Mouse (Mus musculus): ENCODE results near the gene Cntnap5a.

DNA sequence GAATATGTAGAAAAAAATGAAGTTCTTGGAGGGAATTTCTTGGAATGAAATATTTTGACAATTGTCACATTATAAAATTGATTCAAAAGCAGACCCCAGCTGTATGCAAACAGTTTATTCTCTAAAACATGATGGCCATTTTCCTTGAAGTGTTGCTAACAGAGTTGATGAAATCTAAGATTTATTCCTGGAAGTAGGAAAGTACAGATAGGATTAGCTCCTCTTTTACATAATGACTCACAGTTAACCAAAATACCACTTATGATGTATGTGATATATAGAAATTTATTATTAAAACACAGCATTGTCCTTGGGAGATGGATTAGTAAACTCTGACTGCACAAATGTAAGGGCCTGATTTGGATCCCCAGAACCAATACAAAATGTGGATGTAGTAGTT is 669.1 kb downstream of the Cntnap5a start:
- no peak for TF ChIP-seq EP300 (IDR thresholded peaks at IDR 0.05; ENCODE audit: insufficient read depth, low read depth, low read length)
- TF ChIP-seq CTCF (IDR thresholded peaks at IDR 0.05; ENCODE audit: low read depth, low read length) = no peak

Measured in ES-Bruce4 (cell line).